Mouse (Mus musculus) lung, embryonic 14.5 days (tissue): ENCODE results near the gene Lrrc8d. TPM values are rescaled to one million over a fixed set of nuclear protein-coding genes. Genes with fewer than 3 reads are reported as not detected.
A peak's percentile ranks its signal among the peaks of the same experiment; 100 is the strongest.

Experiments
- ATAC-seq: fragments of 200-750 bp; cut with Nextera tagmentation; 2 replicates; pipeline ENCODE4 v1.8.0; 2017; ENCODE audit warnings: mild to moderate bottlenecking, moderate TSS enrichment, moderate library complexity; ENCODE audit not compliant: insufficient read depth
- DNase-seq: peaks from one replicate; pipeline ENCODE4 v3.0.0-alpha.2; 2015
- H3K27ac ChIP-seq: fragments of 300-500 bp; sonication (generic); 2 replicates; pipeline ENCODE4 v1.5.1; 2014; ENCODE audit warnings: low read depth, mild to moderate bottlenecking, moderate library complexity
- H3K27me3 ChIP-seq: fragments of 300-500 bp; sonication (generic); 2 replicates; pipeline ENCODE4 v1.6.1; 2014; ENCODE audit warnings: low read length, control low read depth; ENCODE audit not compliant: insufficient read depth
- H3K36me3 ChIP-seq: fragments of 300-500 bp; sonication (generic); 2 replicates; pipeline ENCODE4 v1.6.1; 2014; ENCODE audit warnings: control low read depth; ENCODE audit not compliant: insufficient read depth
- H3K4me1 ChIP-seq: fragments of 300-500 bp; sonication (generic); 2 replicates; pipeline ENCODE4 v1.6.1; 2014; ENCODE audit warnings: antibody characterized with exemption, control low read depth; ENCODE audit not compliant: insufficient read depth
- H3K4me2 ChIP-seq: fragments of 300-500 bp; sonication (generic); 2 replicates; pipeline ENCODE4 v1.6.1; 2014; ENCODE audit warnings: mild to moderate bottlenecking
- H3K4me3 ChIP-seq: fragments of 300-500 bp; sonication (generic); 2 replicates; pipeline ENCODE4 v1.5.1; 2014; ENCODE audit warnings: low read depth, low read length
- H3K9ac ChIP-seq: fragments of 300-500 bp; sonication (generic); 2 replicates; pipeline ENCODE4 v1.6.1; 2014
- H3K9me3 ChIP-seq: fragments of 300-500 bp; sonication (generic); 2 replicates; pipeline ENCODE4 v1.6.1; 2016; ENCODE audit warnings: low read depth, low read length, control low read depth
- CTCF ChIP-seq: IDR thresholded peaks from 2 replicates; pipeline ENCODE4 v1.5.1; 2016; ENCODE audit warnings: antibody characterized with exemption, low read depth
- WGBS: fragments of 180-500 bp; shearing (Covaris S2); extraction: QIAGEN DNeasy Blood & Tissue Kit; methylation state at CpG from one replicate; pipeline ENCODE4 v1.1.7; 2014; 5-methylcytosine and 5-hydroxymethylcytosine counted together
- polyA plus RNA-seq: library from polyadenylated mRNA; unstranded; fragments of >200 nt; fragmentation: Nextera tagmentation; extraction: Ambion mirVana; gene quantifications from 2 replicates; pipeline ENCODE4 v1.2.1, GENCODE M21; 2014

The Lrrc8d gene
- polyA plus RNA-seq, 1 experiment from 2014 or later = 25.0 TPM

GRCm38 (mm10) chr5:105798421-105798820, 98.7 kb downstream of the Lrrc8d start:
- WGBS = 64% methylated on average over 4 of the region's 4 CpGs

GRCm38 (mm10) chr5:105799850-105800635, 100.3 kb downstream of the Lrrc8d start:
- Histone ChIP-seq H3K27ac (peak overlapping the region; percentile 76), H3K36me3 (no peaks in the 10 kb centered on the region), H3K4me3 (no peak overlapping the region), H3K4me1 (peaks cover 17% of the 10 kb centered on the region), H3K27me3 (no peaks in the 10 kb centered on the region), H3K9me3 (no peaks in the 10 kb centered on the region), H3K9ac (no peak overlapping the region), H3K4me2 (no peak overlapping the region)
- DNase-seq (peak; percentile 38), ATAC-seq (0 out of 2 replicates have a peak, but pooled peaks have one; percentile 18)
- whole genome bisulfite sequencing = 30% methylated on average over 13 of the region's 13 CpGs
- no peak for TF ChIP-seq CTCF

More at GRCm38 (mm10) chr5:105798421-105798820, 98.7 kb downstream of the Lrrc8d start:
- Histone ChIP-seq H3K36me3 (no peaks in the 10 kb centered on the region), H3K4me3 (no peak overlapping the region), H3K27me3 (no peaks in the 10 kb centered on the region), H3K4me1 (peaks cover 17% of the 10 kb centered on the region), H3K9me3 (no peaks in the 10 kb centered on the region), H3K4me2 (no peak overlapping the region), H3K27ac (no peak overlapping the region), H3K9ac (no peak overlapping the region)
- no peak for TF ChIP-seq CTCF
- DNase-seq = no peak
- no peak for ATAC-seq

GRCm38 (mm10) chr5:105801031-105801529, 101.3 kb downstream of the Lrrc8d start:
- H3K4me1 ChIP-seq = peaks cover 17% of the 10 kb centered on the region
- H3K9ac ChIP-seq = no peak overlapping the region
- TF ChIP-seq CTCF = no peak
- peak; percentile 26 for DNase-seq
- WGBS = 62% methylated on average over 10 of the region's 10 CpGs
- peak overlapping the region; percentile 2; the same call in 1 of the 2 replicates for H3K4me2 ChIP-seq
- peak overlapping the region; percentile 76; the same call in 1 of the 2 replicates for H3K27ac ChIP-seq
- peak; percentile 38; the same call in 1 of the 2 replicates for ATAC-seq
- H3K27me3 ChIP-seq = no peaks in the 10 kb centered on the region
- H3K9me3 ChIP-seq = no peaks in the 10 kb centered on the region
- no peak overlapping the region for H3K4me3 ChIP-seq
- no peaks in the 10 kb centered on the region for H3K36me3 ChIP-seq

GRCm38 (mm10) chr5:105805955-105806354, 106.2 kb downstream of the Lrrc8d start:
- WGBS = 82% methylated on average over 12 of the region's 12 CpGs
- Histone ChIP-seq H3K27me3 (no peaks in the 10 kb centered on the region), H3K4me3 (no peak overlapping the region), H3K36me3 (no peaks in the 10 kb centered on the region), H3K27ac (no peak overlapping the region), H3K4me2 (no peak overlapping the region), H3K9ac (no peak overlapping the region), H3K9me3 (no peaks in the 10 kb centered on the region), H3K4me1 (peaks cover 6% of the 10 kb centered on the region; the same call in 1 of the 2 replicates)
- no peak for TF ChIP-seq CTCF
- no peak for DNase-seq
- no peak for ATAC-seq

GRCm38 (mm10) chr5:105807461-105807860, 107.7 kb downstream of the Lrrc8d start:
- H3K4me1 ChIP-seq = 0 out of 2 replicates have a peak, but pooled peaks cover 3% of the 10 kb centered on the region
- peaks cover 13% of the 10 kb centered on the region for H3K36me3 ChIP-seq
- no peaks in the 10 kb centered on the region for H3K27me3 ChIP-seq
- no peak overlapping the region for H3K4me3 ChIP-seq
- H3K9ac ChIP-seq = no peak overlapping the region
- H3K9me3 ChIP-seq = peaks cover 3% of the 10 kb centered on the region; the same call in 1 of the 2 replicates
- H3K27ac ChIP-seq = no peak overlapping the region
- DNase-seq = no peak
- no peak overlapping the region for H3K4me2 ChIP-seq
- ATAC-seq = no peak; the same call in 1 of the 2 replicates
- TF ChIP-seq CTCF = no peak
- 61% methylated on average over 7 of the region's 7 CpGs for WGBS

- no peak for DNase-seq
- Histone ChIP-seq H3K9me3 (peaks cover 12% of the 10 kb centered on the region), H3K9ac (no peak overlapping the region), H3K27me3 (no peaks in the 10 kb centered on the region), H3K36me3 (peaks cover 29% of the 10 kb centered on the region), H3K4me2 (no peak overlapping the region), H3K27ac (no peak overlapping the region), H3K4me3 (no peak overlapping the region), H3K4me1 (0 out of 2 replicates have a peak, but pooled peaks cover 3% of the 10 kb centered on the region)
- 75% methylated on average over 11 of the region's 11 CpGs for WGBS
- no peak for TF ChIP-seq CTCF
- no peak for ATAC-seq
Measured at GRCm38 (mm10) chr5:105809056-105809455, 109.3 kb downstream of the Lrrc8d start.

GRCm38 (mm10) chr5:105813036-105813435, 113.3 kb downstream of the Lrrc8d start:
- H3K4me1 ChIP-seq = no peaks in the 10 kb centered on the region
- no peak overlapping the region for H3K4me3 ChIP-seq
- H3K36me3 ChIP-seq = peaks cover 31% of the 10 kb centered on the region
- DNase-seq = no peak
- ATAC-seq = no peak
- no peak for TF ChIP-seq CTCF
- no peaks in the 10 kb centered on the region for H3K27me3 ChIP-seq
- H3K27ac ChIP-seq = no peak overlapping the region
- WGBS = 95% methylated on average over 14 of the region's 14 CpGs
- H3K9ac ChIP-seq = no peak overlapping the region
- peaks cover 12% of the 10 kb centered on the region for H3K9me3 ChIP-seq
- H3K4me2 ChIP-seq = no peak overlapping the region
